Mouse (Mus musculus) adrenal gland, postnatal 36 days (tissue): ENCODE data around the gene Arhgef10l. TPM values are rescaled to one million over a fixed set of nuclear protein-coding genes. Genes with fewer than 3 reads are reported as not detected.
"Not testable (repeated sequence)": the region's sequence is repeated elsewhere in the genome, so short reads cannot be mapped to it uniquely, and the experiment has no call there.

ENCODE experiments used
- DNase-seq, 2 experiments: peaks; one replicate each; pipeline ENCODE4 v3.0.0; 2021; ENCODE audit warnings: mixed read lengths in 1 of 2
- total RNA-seq, 2 experiments: library from RNA; stranded (reverse); gene quantifications; 2 replicates each; pipeline ENCODE4 v1.2.3; 2021

The Arhgef10l gene
- total RNA-seq, 2 experiments from 2014 or later = 11.9 to 17.7 TPM

DNA sequence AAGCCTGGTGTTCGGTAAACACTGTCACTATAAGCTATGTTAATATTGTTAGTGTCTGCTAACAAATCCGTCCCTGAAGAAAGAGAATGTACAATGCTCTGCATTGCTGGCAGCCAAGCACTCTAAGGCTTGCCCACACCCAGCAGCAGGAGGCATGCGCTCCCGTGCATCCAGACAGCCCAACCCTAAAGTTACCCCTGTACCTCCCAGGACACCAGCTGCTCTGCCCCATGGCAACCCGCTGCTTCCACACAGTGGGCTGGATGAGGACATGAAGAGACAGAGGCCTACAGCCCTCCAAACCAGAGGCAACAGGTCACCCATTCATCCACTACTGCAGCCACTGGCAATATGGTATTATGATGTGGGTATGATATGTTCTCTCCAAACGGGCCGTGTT lies 60.0 kb downstream of the Arhgef10l start:
- DNase-seq = no peak

DNA sequence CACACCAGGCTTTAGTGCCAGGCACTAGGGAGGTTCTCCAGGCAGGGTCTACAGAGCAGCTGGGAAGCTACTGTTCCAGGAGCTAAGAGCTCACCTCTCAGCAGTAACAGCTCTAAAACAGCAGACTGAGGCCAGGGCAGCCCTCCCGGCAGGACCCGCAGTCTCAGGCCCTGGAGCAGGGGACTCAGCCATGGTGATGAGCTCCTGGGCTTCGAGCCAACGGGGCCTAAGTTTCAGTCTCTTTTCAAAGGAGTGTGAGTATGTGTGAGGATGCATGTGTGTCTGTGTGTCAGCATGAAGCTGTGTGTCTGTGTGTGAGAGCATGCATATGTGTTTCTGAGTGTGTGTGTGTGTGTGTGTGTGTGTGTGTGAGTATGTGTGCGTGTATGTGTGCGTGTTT lies 60.6 kb downstream of the Arhgef10l start:
- DNase-seq = no peak

- DNase-seq = no peak
These were observed 61.3 kb downstream of the Arhgef10l start for GRCm38 (mm10) chr4:140604541-140604940.

GRCm38 (mm10) chr4:140602022-140602421 lies 63.8 kb downstream of the Arhgef10l start:
- DNase-seq = no peak

DNA sequence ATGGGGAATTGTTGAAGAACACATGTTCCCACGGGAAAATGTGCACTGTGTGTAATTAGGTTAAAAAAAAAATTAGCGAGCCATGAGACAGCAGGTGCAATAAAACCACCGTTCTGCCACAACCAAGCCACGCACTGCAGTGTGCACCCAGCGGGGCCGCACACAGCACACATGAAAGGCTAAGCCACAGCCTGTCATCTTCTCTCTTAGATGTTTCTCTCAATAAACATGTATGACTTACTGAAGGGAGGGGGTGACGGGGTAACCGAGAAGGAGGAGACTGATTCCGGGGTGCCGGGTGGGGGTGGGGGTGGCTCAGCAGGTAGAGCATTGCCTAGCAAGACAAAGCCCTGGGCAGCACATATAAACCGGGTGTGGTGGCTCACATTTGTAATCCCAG lies 64.7 kb downstream of the Arhgef10l start:
- no peak for DNase-seq

GRCm38 (mm10) chr4:140598846-140599245 lies 67.0 kb downstream of the Arhgef10l start:
- DNase-seq = no peak

DNA sequence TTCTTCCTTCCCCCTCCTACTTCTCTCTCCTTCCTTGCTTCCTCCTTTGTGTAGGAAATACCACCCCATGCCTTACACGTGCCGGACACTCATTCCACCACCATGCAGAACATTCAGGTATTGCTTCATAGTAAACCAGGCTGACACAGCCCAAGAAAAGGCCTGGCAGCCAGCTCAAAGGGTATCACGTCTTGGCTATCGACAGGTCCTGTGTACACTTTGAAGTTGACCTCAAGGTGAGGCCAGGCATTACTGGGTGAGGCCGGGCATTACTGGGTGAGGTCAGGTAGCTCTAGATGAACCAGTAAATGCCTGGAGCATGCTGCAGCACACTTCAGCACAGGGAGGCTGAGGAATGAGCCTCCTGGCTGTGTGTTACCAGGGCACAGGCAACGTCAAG lies 67.9 kb downstream of the Arhgef10l start:
- no peak for DNase-seq

- DNase-seq = no peak
These were observed 68.4 kb downstream of the Arhgef10l start for GRCm38 (mm10) chr4:140597378-140597777.

- DNase-seq = no peak
These were observed 71.9 kb downstream of the Arhgef10l start for GRCm38 (mm10) chr4:140593771-140594505.

DNA sequence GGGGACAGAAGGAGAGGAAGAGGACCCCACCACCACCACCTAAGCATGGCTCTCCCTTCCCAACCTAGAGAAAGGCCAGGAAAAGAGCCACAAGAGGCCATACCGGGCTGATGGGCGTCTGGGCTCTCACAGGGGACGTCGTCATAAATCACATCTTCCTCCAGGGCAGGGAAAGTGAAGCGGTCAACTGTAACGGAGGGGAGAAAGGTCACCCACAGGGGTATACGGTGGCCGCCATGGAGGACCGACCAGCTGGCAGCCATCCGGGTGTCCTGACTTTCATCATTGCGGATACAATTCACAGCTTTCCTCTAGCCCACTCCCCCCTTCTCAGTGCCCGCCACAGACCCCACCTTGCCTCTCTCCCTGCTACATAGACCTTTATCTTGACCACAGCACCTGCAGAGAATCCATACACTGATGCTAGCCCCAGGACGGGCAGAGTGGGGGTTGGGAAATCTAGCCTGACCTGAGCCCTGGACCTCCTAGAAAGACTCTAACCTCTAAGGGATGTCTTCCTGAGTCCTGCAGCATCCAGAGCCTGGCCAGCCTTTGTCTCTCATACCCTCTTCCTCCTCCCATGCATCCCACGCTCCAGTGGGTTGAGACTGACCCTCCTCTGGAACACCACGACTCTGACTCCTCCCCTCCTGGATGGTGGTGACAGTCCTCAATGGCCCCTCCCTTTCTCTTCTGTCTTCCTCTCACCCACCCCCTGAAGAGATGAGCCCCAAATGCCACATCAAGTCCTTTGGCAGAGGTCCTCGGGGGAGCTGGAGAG lies 72.6 kb downstream of the Arhgef10l start:
- no peak for DNase-seq

GRCm38 (mm10) chr4:140592217-140592759 lies 73.5 kb downstream of the Arhgef10l start:
- DNase-seq = peak; percentile 88 to 94

DNA sequence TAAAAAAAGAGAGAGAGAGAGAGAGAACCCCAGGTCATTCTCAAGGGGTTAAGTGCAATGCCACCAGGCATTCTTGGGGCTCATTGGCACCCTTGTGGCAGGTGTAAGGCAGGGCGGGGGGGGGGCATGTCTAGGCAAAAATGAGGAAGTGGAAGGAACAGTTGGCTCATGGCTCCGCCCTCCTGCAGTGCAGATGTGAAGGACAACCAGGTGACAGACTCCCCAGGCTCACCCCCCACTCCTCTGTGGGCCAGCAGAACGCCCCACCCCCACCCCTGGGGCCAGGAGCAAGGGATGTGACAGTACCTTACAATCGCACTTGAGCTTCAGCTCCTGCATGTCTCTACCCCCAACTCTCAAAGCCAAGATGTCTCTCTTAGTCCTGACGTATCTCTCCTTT lies 79.3 kb downstream of the Arhgef10l start:
- DNase-seq = no peak

GRCm38 (mm10) chr4:140584240-140584639 lies 81.6 kb downstream of the Arhgef10l start:
- no peak for DNase-seq

- DNase-seq = no peak
These were observed 83.3 kb downstream of the Arhgef10l start for GRCm38 (mm10) chr4:140582390-140583088.

DNA sequence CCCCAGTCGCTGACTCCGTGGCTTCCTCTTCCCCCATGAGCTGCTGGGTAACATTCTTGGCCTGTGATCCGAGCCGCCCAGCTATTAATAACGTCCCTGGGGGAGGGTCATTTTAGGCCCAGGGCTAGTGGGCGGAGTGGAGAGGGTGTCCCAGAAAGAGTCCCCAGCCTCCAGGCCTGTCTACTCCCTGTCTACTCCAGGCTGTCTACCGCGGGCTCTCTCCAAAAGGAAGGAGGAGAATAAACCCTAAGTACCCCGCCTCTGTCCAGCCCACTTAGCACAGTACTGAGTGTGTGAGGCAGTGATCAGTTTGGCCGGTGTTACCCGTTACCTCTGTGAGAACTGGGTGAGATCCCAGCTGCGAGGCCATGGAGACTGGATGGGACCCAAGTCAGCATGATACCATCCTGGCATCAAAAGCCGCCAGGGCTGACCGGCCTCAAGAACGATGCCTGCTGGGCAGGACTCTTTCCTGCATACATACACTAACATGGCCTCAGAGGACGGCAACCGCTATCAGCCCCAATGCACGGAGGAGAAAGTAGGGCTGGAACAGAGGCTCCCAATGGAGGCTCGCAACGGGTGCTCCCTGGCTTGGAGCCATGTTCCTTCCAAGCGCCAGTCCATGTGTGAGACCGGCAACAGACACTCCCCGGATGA lies 84.0 kb downstream of the Arhgef10l start:
- peak; percentile 14 to 39 for DNase-seq

DNA sequence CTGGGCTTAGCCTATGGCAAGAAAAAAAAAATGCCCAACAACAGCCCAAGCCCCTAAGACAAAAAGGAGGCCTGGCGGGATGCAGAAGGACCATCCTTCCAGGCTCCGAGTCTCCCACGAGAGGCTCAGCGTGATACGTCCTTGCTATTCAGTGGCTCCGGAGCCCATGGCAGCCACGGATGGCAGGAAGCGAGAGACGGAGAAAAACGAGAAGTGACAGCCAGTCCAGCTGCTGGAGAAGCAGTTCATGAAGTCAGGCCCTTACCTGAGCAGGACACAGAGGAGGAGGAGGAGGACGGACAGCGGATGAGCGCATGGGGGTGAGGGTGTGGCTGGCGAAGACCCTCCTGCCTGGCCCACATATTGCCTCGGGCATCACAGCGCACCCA lies 84.5 kb downstream of the Arhgef10l start:
- DNase-seq = no peak

DNA sequence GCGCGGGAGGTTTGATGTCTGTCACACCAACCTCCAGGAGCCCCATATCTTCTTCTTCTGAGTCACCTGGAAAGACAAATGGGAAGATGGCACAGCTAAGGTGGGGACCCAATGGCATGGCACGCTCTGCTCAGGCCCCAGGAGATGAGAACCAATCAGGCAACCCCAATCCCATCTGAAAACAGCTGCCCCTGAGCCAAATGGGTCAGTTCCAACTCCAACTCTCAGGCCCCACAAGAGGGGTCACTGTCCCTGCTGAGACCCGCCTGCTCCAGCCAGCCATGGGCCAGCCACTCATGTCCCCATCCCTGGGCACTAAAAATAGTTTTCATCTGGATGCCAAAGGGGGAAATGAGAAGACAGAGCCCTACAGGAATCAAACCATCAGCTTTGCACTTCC lies 84.9 kb downstream of the Arhgef10l start:
- no peak for DNase-seq

GRCm38 (mm10) chr4:140579576-140579975 lies 86.2 kb downstream of the Arhgef10l start:
- no peak for DNase-seq

DNA sequence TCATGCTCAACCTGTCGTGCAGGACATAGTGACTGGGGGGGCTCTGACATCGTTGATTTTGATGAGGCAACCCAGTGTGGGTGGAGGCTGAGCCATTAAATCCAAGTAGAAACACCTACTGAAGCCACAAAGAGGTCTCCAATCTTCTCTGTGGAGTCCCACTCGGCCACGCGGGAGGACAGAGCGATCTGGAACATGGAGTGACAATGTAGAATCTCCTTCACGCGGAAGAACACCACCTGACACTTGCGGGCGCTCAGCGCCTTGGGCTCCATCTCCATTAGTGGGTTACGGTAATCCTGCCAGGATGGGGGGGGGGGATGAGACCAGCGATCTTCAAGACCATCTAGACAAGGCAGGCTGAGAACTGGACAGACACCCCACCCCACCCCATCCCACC lies 86.7 kb downstream of the Arhgef10l start:
- DNase-seq = no peak

DNA sequence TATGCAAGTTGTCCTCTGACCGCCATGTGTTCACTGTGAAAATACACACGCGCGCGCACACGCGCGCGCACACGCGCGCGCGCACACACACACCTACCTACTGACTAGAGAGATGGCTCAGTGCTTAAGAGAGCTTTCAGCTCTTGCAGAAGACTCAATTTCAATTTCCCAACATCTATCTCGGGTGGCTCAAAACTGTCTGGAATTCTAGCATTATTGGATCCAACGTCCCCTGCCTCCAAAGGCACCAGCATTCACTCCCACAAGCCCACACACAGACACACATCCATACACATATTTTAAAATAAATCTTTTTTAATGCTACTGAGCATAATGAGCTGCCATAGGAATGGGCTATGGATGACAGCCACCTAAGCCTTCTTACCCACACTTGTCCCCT lies 89.2 kb downstream of the Arhgef10l start:
- DNase-seq = no peak

GRCm38 (mm10) chr4:140574863-140575262 lies 90.9 kb downstream of the Arhgef10l start:
- not testable (repeated sequence) for DNase-seq

DNA sequence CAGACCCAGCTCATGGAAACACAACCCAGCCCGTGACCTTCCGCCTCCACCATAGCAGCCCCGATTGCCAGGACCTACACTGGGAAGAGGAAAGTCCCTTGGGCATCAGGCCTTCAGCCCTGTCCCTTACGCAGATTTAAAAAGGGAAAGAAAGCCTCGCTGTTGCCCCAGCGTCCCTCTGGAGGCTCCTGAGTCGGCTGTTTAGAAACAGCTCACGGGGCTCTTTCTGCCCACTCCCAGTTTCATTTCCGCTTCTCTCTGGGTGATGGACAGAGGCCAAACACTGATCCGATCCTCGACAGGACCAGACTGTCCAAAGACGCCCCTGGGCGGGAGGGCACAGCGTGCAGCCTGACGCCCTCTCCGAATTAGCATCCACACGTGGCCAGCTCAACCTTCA lies 93.4 kb downstream of the Arhgef10l start:
- DNase-seq = no peak
